Mouse (Mus musculus) C2C12 (cell line): Measurements from ENCODE around the gene Arpc3.

Experiments
- CEBPB ChIP-seq: IDR thresholded peaks from one replicate; pipeline ENCODE4 v1.6.1; 2011; ENCODE audit warnings: low read depth, mild to moderate bottlenecking, control low read depth, moderate library complexity
- CTCF ChIP-seq: IDR thresholded peaks from one replicate; pipeline ENCODE4 v1.5.1; 2011; ENCODE audit not compliant: control insufficient read depth, insufficient read depth, insufficient read length
- FOSL1 ChIP-seq: IDR thresholded peaks from one replicate; pipeline ENCODE4 v1.8.0; 2011; ENCODE audit warnings: mild to moderate bottlenecking, low read length; ENCODE audit not compliant: poor library complexity, insufficient read depth, severe bottlenecking
- MAX ChIP-seq: IDR thresholded peaks from one replicate; pipeline ENCODE4 v1.6.1; 2011; ENCODE audit warnings: mild to moderate bottlenecking, control low read depth
- USF1 ChIP-seq: IDR thresholded peaks from one replicate; pipeline ENCODE4 v1.6.1; 2011; ENCODE audit warnings: low read depth, mild to moderate bottlenecking, control low read depth, moderate library complexity

- TF ChIP-seq CTCF (no peak), FOSL1 (no peak), MAX (no peak), CEBPB (no peak), USF1 (no peak)
Measured at GRCm38 (mm10) chr5:122391178-122391785, 396 bp upstream of the Arpc3 start.
